In genomic region chr12:86827241-86827606, GRCm38 (mm10) we compare ENCODE assay signal across 11 mouse cellular contexts. TPM values are rescaled to one million over a fixed set of nuclear protein-coding genes. Genes with fewer than 3 reads are reported as not detected.
A peak's percentile ranks its signal among the peaks of the same experiment; 100 is the strongest.
DNase-seq lines count a peak whose midpoint lies in the region; ATAC-seq lines count a peak whose summit lies in the region.
"Had no signal": no experiment of that assay in that cellular context is flagged by ENCODE, and none has a peak within 500 bp of the region (broad histone marks: within the 10 kb centered on the region; RNA-seq: fewer than 3 reads in every experiment).

No protein-coding gene starts in this region.

- peak overlapping the region; percentile 99 for H3K27ac ChIP-seq in heart, embryonic 13.5 days (replicated peaks)
- 0 out of 2 replicates have a peak overlapping the region, but pooled peaks have one; percentile 0 for H3K27ac ChIP-seq in brown adipose tissue, adult 24 weeks (replicated peaks; ENCODE audit: low read depth, low read length)
- H3K27ac ChIP-seq in forebrain, embryonic 14.5 days (ENCODE audit: low read depth, low read length): 0 out of 2 replicates have a peak overlapping the region, but pooled peaks have one; percentile 33
- H3K27ac ChIP-seq in midbrain, embryonic 11.5 days (ENCODE audit: low read depth, low read length): peak overlapping the region; percentile 49; the same call in 1 of the 2 replicates
- H3K27ac ChIP-seq: neural tube, embryonic 12.5 days had no signal

- H3K4me1 ChIP-seq in heart, embryonic 13.5 days: peaks cover 85% of the 10 kb centered on the region
- peaks cover 45% of the 10 kb centered on the region for H3K4me1 ChIP-seq in brown adipose tissue, adult 24 weeks (ENCODE audit: control insufficient read depth, insufficient read depth, insufficient read length, low read length)
- H3K4me1 ChIP-seq in forebrain, embryonic 14.5 days (ENCODE audit: control insufficient read depth, insufficient read depth, low read length): peaks cover 53% of the 10 kb centered on the region
- H3K4me1 ChIP-seq in midbrain, embryonic 11.5 days (ENCODE audit: control insufficient read depth, insufficient read depth, low read length): peaks cover 50% of the 10 kb centered on the region

- H3K4me3 ChIP-seq in heart, embryonic 13.5 days: no peak overlapping the region
- no peak overlapping the region for H3K4me3 ChIP-seq in brown adipose tissue, adult 24 weeks (ENCODE audit: insufficient read depth, low read depth, low read length)
- no peak overlapping the region for H3K4me3 ChIP-seq in forebrain, embryonic 14.5 days (ENCODE audit: low read depth, low read length)
- no peak overlapping the region for H3K4me3 ChIP-seq in midbrain, embryonic 11.5 days (ENCODE audit: low read depth, low read length)
- H3K4me3 ChIP-seq: erythroblast, embryonic 14.5 days; neural tube, embryonic 12.5 days had no signal

- 87% methylated on average over 2 of the region's 2 CpGs for WGBS in heart, embryonic 13.5 days
- 82% methylated on average over 2 of the region's 2 CpGs for WGBS in forebrain, embryonic 14.5 days
- 67% methylated on average over 2 of the region's 2 CpGs for WGBS in midbrain, embryonic 11.5 days

- no peak overlapping the region for H3K4me2 ChIP-seq in heart, embryonic 13.5 days
- no peak overlapping the region for H3K4me2 ChIP-seq in forebrain, embryonic 14.5 days (ENCODE audit: low read length)
- H3K4me2 ChIP-seq in midbrain, embryonic 11.5 days: no peak overlapping the region
- H3K4me2 ChIP-seq: neural tube, embryonic 12.5 days had no signal

- no peaks in the 10 kb centered on the region for H3K9me3 ChIP-seq in heart, embryonic 13.5 days
- H3K9me3 ChIP-seq in forebrain, embryonic 14.5 days (replicated peaks; ENCODE audit: control insufficient read depth, low read length): no peaks in the 10 kb centered on the region
- no peaks in the 10 kb centered on the region for H3K9me3 ChIP-seq in midbrain, embryonic 11.5 days (ENCODE audit: control insufficient read depth, low read length)
- H3K9me3 ChIP-seq: neural tube, embryonic 12.5 days had no signal

- no peak for ATAC-seq in heart, embryonic 13.5 days (ENCODE audit: extremely low read depth, insufficient number of reproducible peaks, low FRiP score, low TSS enrichment)
- ATAC-seq in forebrain, embryonic 14.5 days: no peak
- no peak for ATAC-seq in midbrain, embryonic 11.5 days (ENCODE audit: low FRiP score)

- 0 out of 2 replicates have a peak overlapping the region, but pooled peaks have one; percentile 50 for H3K9ac ChIP-seq in heart, embryonic 13.5 days
- H3K9ac ChIP-seq in forebrain, embryonic 14.5 days (ENCODE audit: low read length): no peak overlapping the region
- H3K9ac ChIP-seq in midbrain, embryonic 11.5 days (ENCODE audit: low read length): no peak overlapping the region
- H3K9ac ChIP-seq: neural tube, embryonic 12.5 days had no signal

- no peaks in the 10 kb centered on the region for H3K27me3 ChIP-seq in heart, embryonic 13.5 days (replicated peaks)
- no peaks in the 10 kb centered on the region for H3K27me3 ChIP-seq in forebrain, embryonic 14.5 days (replicated peaks; ENCODE audit: control insufficient read depth, insufficient read depth, low read length)
- H3K27me3 ChIP-seq in midbrain, embryonic 11.5 days (ENCODE audit: control insufficient read depth, insufficient read depth, low read length): no peaks in the 10 kb centered on the region; the same call in 1 of the 2 replicates
- H3K27me3 ChIP-seq: neural tube, embryonic 12.5 days had no signal

- H3K36me3 ChIP-seq in heart, embryonic 13.5 days: no peaks in the 10 kb centered on the region
- H3K36me3 ChIP-seq in forebrain, embryonic 14.5 days (ENCODE audit: control insufficient read depth, insufficient read depth, low read length): no peaks in the 10 kb centered on the region
- no peaks in the 10 kb centered on the region for H3K36me3 ChIP-seq in midbrain, embryonic 11.5 days (ENCODE audit: control insufficient read depth, insufficient read depth, low read length)
- H3K36me3 ChIP-seq: neural tube, embryonic 12.5 days had no signal

- DNase-seq in heart, adult 9 months (ENCODE audit: low spot score in 2 of 2): no peak
- no peak for DNase-seq in forebrain, embryonic 14.5 days (ENCODE audit: low spot score)
- DNase-seq in midbrain, embryonic 11.5 days (ENCODE audit: low spot score, missing footprints): no peak
- no peak for DNase-seq in retina, embryonic 14.5 days (ENCODE audit: low spot score)
- DNase-seq in embryo, embryonic 11 days: no peak
- no peak for DNase-seq in right cerebral cortex, adult 18-20 months
- DNase-seq: spleen, adult 18-20 months had no signal

RNA-seq across cellular contexts. Expression of gene Irf2bpl, which starts 57.4 kb away (rescaled TPM):
- polyA plus RNA-seq in heart, embryonic 13.5 days (2015; fragmentation: Nextera tagmentation; extraction: Ambion mirVana): 32.7 and 34.1 TPM in 2 replicates
- polyA plus RNA-seq in brown adipose tissue, adult 24 weeks (2012; ENCODE audit: insufficient read depth, insufficient read length, missing spikeins): 7.1 and 23.0 TPM in 2 replicates
- 41.4 and 56.5 TPM in 2 replicates for polyA plus RNA-seq in forebrain, embryonic 14.5 days (2014; fragmentation: Nextera tagmentation; extraction: Ambion mirVana)
- 24.4 and 26.4 TPM in 2 replicates for polyA plus RNA-seq in midbrain, embryonic 11.5 days (2014; fragmentation: Nextera tagmentation; extraction: Ambion mirVana)

Comparison
In these comparisons a context has a peak if more than half of its experiments do, and no peak if none do; other contexts are left out.
1. H3K27ac ChIP-seq: peak in every context shown above with its lines; median percentile 99 in heart, embryonic 13.5 days; 49 in midbrain, embryonic 11.5 days; 33 in forebrain, embryonic 14.5 days; 0 in brown adipose tissue, adult 24 weeks.